Mouse (Mus musculus) MEL (cell line): ENCODE measurements around the gene Rab23. TPM values are rescaled to one million over a fixed set of nuclear protein-coding genes. Genes with fewer than 3 reads are reported as not detected.

ENCODE experiments used
- DNase-seq: peaks from one replicate; pipeline ENCODE4 v3.0.0; 2011; ENCODE audit warnings: low read depth, low spot score
- H3K27ac ChIP-seq: 2 replicates; pipeline ENCODE4 v1.5.1; 2012; ENCODE audit warnings: low read depth, mild to moderate bottlenecking, control low read depth, low read length, moderate library complexity; ENCODE audit not compliant: control insufficient read depth
- H3K27me3 ChIP-seq, 2 experiments: fragments of 150-350 bp in 1 of 2; sonication (generic) in 1 of 2; 2 replicates each; pipeline ENCODE4 v1.6.1; 2012; ENCODE audit warnings: low read length in 2 of 2, mild to moderate bottlenecking in 2 of 2, improper control_type of control experiment in 1 of 2, moderate library complexity in 1 of 2; ENCODE audit not compliant: insufficient read depth in 2 of 2, control insufficient read depth in 1 of 2
- H3K36me3 ChIP-seq, 2 experiments: 2 replicates each; pipeline ENCODE4 v1.6.1; 2012 to 2014; ENCODE audit warnings: low read length in 2 of 2, improper control_type of control experiment in 1 of 2, inconsistent platforms in 1 of 2, mild to moderate bottlenecking in 1 of 2; ENCODE audit not compliant: insufficient read depth in 2 of 2, control insufficient read depth in 1 of 2
- H3K4me1 ChIP-seq, 2 experiments: fragments of 150-350 bp in 1 of 2; sonication (generic) in 1 of 2; 2 replicates each; pipeline ENCODE4 v1.6.1; 2012; ENCODE audit warnings: low read length in 2 of 2, improper control_type of control experiment in 1 of 2, mild to moderate bottlenecking in 1 of 2; ENCODE audit not compliant: insufficient read depth in 2 of 2, control insufficient read depth in 1 of 2
- H3K4me3 ChIP-seq, 2 experiments: fragments of 150-350 bp in 1 of 2; sonication (generic) in 1 of 2; 2 replicates each; pipeline ENCODE4 v1.5.1; 2012; ENCODE audit warnings: low read depth in 2 of 2, low read length in 2 of 2, mild to moderate bottlenecking in 2 of 2, moderate library complexity in 2 of 2, control low read depth in 1 of 2, improper control_type of control experiment in 1 of 2; ENCODE audit not compliant: control insufficient read depth in 1 of 2, insufficient read depth in 1 of 2
- H3K79me2 ChIP-seq: 2 replicates; pipeline ENCODE4 v1.6.1; 2012; ENCODE audit warnings: mild to moderate bottlenecking, low read length, moderate library complexity; ENCODE audit not compliant: control insufficient read depth, poor library complexity, insufficient read depth
- H3K9ac ChIP-seq: 2 replicates; pipeline ENCODE4 v1.6.1; 2012; ENCODE audit warnings: low read depth, mild to moderate bottlenecking, control low read depth, low read length, moderate library complexity; ENCODE audit not compliant: control insufficient read depth, poor library complexity, severe bottlenecking
- H3K9me3 ChIP-seq: fragments of 150-350 bp; sonication (generic); replicated peaks from 2 replicates; pipeline ENCODE4 v1.6.1; 2012; ENCODE audit warnings: mild to moderate bottlenecking, low read length, improper control_type of control experiment, moderate library complexity; ENCODE audit not compliant: insufficient read depth
- BHLHE40 ChIP-seq: IDR thresholded peaks from 2 replicates; pipeline ENCODE4 v1.6.1; 2012; ENCODE audit warnings: low read depth, mild to moderate bottlenecking, inconsistent platforms, low read length, improper control_type of control experiment, borderline replicate concordance
- CHD2 ChIP-seq: IDR thresholded peaks from 2 replicates; pipeline ENCODE4 v1.6.1; 2011; ENCODE audit warnings: low read length, improper control_type of control experiment
- EP300 ChIP-seq, 2 experiments: IDR thresholded peaks; 2 replicates each; pipeline ENCODE4 v1.6.1; 2011; ENCODE audit warnings: improper control_type of control experiment in 2 of 2, low read length in 2 of 2, low read depth in 1 of 2, mild to moderate bottlenecking in 1 of 2
- ETS1 ChIP-seq: IDR thresholded peaks from 2 replicates; pipeline ENCODE4 v1.6.1; 2012; ENCODE audit warnings: low read depth, mild to moderate bottlenecking, inconsistent platforms, low read length, improper control_type of control experiment, moderate library complexity
- GATA1 ChIP-seq: IDR thresholded peaks from 2 replicates; pipeline ENCODE4 v1.6.1; 2011; ENCODE audit warnings: low read depth, low read length, improper control_type of control experiment
- HCFC1 ChIP-seq: IDR thresholded peaks from 2 replicates; pipeline ENCODE4 v1.6.1; 2012; ENCODE audit warnings: low read depth, mild to moderate bottlenecking, inconsistent platforms, low read length, improper control_type of control experiment, moderate library complexity
- KAT2A ChIP-seq: conservative IDR thresholded peaks from 2 replicates; pipeline ENCODE4 v1.6.1; 2012; ENCODE audit warnings: low read depth, low read length, improper control_type of control experiment, inconsistent platforms
- MAFK ChIP-seq: IDR thresholded peaks from 2 replicates; pipeline ENCODE4 v1.6.1; 2011; ENCODE audit warnings: low read depth, mild to moderate bottlenecking, low read length, improper control_type of control experiment, borderline replicate concordance
- MAX ChIP-seq: IDR thresholded peaks from 2 replicates; pipeline ENCODE4 v1.6.1; 2011; ENCODE audit warnings: low read length, improper control_type of control experiment
- MAZ ChIP-seq: IDR thresholded peaks from 2 replicates; pipeline ENCODE4 v1.6.1; 2012; ENCODE audit warnings: low read depth, mild to moderate bottlenecking, inconsistent platforms, low read length, improper control_type of control experiment
- MXI1 ChIP-seq: IDR thresholded peaks from 2 replicates; pipeline ENCODE4 v1.6.1; 2011; ENCODE audit warnings: mild to moderate bottlenecking, low read depth, low read length, improper control_type of control experiment
- MYC ChIP-seq: IDR thresholded peaks from 2 replicates; pipeline ENCODE4 v1.6.1; 2011; ENCODE audit warnings: low read depth, mild to moderate bottlenecking, low read length, improper control_type of control experiment, moderate library complexity
- NELFE ChIP-seq: IDR thresholded peaks from 2 replicates; pipeline ENCODE4 v1.6.1; 2011; ENCODE audit warnings: low read depth, low read length, improper control_type of control experiment
- POLR2A ChIP-seq, 2 experiments: IDR thresholded peaks; 2 replicates each; pipeline ENCODE4 v1.6.1; 2011 to 2012; ENCODE audit warnings: low read length in 2 of 2, mild to moderate bottlenecking in 2 of 2, control low read depth in 1 of 2, improper control_type of control experiment in 1 of 2, low read depth in 1 of 2, moderate library complexity in 1 of 2; ENCODE audit not compliant: control insufficient read depth in 1 of 2, insufficient read depth in 1 of 2, poor library complexity in 1 of 2
- POLR2AphosphoS2 ChIP-seq: IDR thresholded peaks from 2 replicates; pipeline ENCODE4 v1.6.1; 2011; ENCODE audit warnings: low read length, improper control_type of control experiment
- POLR2AphosphoS5 ChIP-seq: IDR thresholded peaks from 2 replicates; pipeline ENCODE4 v1.6.1; 2012; ENCODE audit warnings: low read depth, borderline replicate concordance, mild to moderate bottlenecking, inconsistent platforms, low read length, moderate library complexity, mixed read lengths
- RAD21 ChIP-seq: IDR thresholded peaks from 2 replicates; pipeline ENCODE4 v1.6.1; 2011; ENCODE audit warnings: mild to moderate bottlenecking, low read depth, low read length, improper control_type of control experiment
- RCOR1 ChIP-seq: IDR thresholded peaks from 2 replicates; pipeline ENCODE4 v1.6.1; 2012; ENCODE audit warnings: low read depth, mild to moderate bottlenecking, inconsistent platforms, low read length, improper control_type of control experiment
- SIN3A ChIP-seq: IDR thresholded peaks from 2 replicates; pipeline ENCODE4 v1.6.1; 2012; ENCODE audit warnings: low read length, improper control_type of control experiment, inconsistent platforms
- TCF12 ChIP-seq: IDR thresholded peaks from 2 replicates; pipeline ENCODE4 v1.6.1; 2014; ENCODE audit warnings: low read depth, mild to moderate bottlenecking, inconsistent platforms, low read length, improper control_type of control experiment, moderate library complexity
- UBTF ChIP-seq: IDR thresholded peaks from 2 replicates; pipeline ENCODE4 v1.6.1; 2012; ENCODE audit warnings: low read depth, mild to moderate bottlenecking, inconsistent platforms, low read length, improper control_type of control experiment, moderate library complexity, borderline replicate concordance; ENCODE audit not compliant: insufficient read depth
- USF2 ChIP-seq, 2 experiments: IDR thresholded peaks; 2 replicates each; pipeline ENCODE4 v1.6.1; 2011 to 2012; ENCODE audit warnings: improper control_type of control experiment in 2 of 2, low read length in 2 of 2, borderline replicate concordance in 1 of 2, inconsistent platforms in 1 of 2, low read depth in 1 of 2, mild to moderate bottlenecking in 1 of 2; ENCODE audit not compliant: insufficient read depth in 1 of 2
- ZNF384 ChIP-seq: IDR thresholded peaks from 2 replicates; pipeline ENCODE4 v1.6.1; 2012; ENCODE audit warnings: low read depth, mild to moderate bottlenecking, inconsistent platforms, low read length, improper control_type of control experiment
- polyA plus RNA-seq, 2 experiments: library from polyadenylated mRNA; stranded (reverse) in 1 of 2; unstranded in 1 of 2; fragments of >175 nt in 1 of 2; fragments of >200 nt in 1 of 2; gene quantifications; 2 replicates each; pipeline versions ENCODE4 v1.2.1 to v1.2.4; 2012; ENCODE audit warnings: low replicate concordance in 2 of 2, low read depth in 1 of 2; ENCODE audit not compliant: insufficient read length in 2 of 2, insufficient read depth in 1 of 2, missing spikeins in 1 of 2
- total RNA-seq: library from RNA; depleted of rRNA; stranded (reverse); fragments of 300-350 nt; gene quantifications from 2 replicates; pipeline ENCODE4 v1.2.3, GENCODE M21; 2012

Gene Rab23
- total and polyA plus RNA-seq, 3 experiments: 3.2 to 9.9 TPM; not detected in 1

- TF ChIP-seq MAX: peak; percentile 79; the same call in 1 of the 2 replicates
- no peak for TF ChIP-seq RCOR1
- no peak for TF ChIP-seq EP300 (IDR thresholded peaks at IDR 0.05; ENCODE audit: low read depth in 1 of 2, low read length in 2 of 2)
- no peak for TF ChIP-seq POLR2A (IDR thresholded peaks at IDR 0.05; ENCODE audit: control insufficient read depth in 1 of 2, insufficient read depth in 1 of 2, low read depth in 1 of 2, low read length in 2 of 2, poor library complexity in 1 of 2)
- TF ChIP-seq HCFC1: no peak; the same call in 1 of the 2 replicates
- TF ChIP-seq SIN3A: peak; percentile 60
- TF ChIP-seq MYC: peak; percentile 93
- TF ChIP-seq BHLHE40: no peak
- no peak; the same call in 1 of the 2 replicates for TF ChIP-seq NELFE
- TF ChIP-seq MXI1: peak; percentile 92
- no peak for TF ChIP-seq CHD2
- TF ChIP-seq UBTF: no peak
- TF ChIP-seq MAFK: no peak
- no peak for TF ChIP-seq RAD21
- 0 out of 2 replicates have a peak, but pooled peaks have one; percentile 4 for TF ChIP-seq ETS1
- no peak for TF ChIP-seq POLR2AphosphoS5
- TF ChIP-seq USF2 (IDR thresholded peaks at IDR 0.05; ENCODE audit: borderline replicate concordance in 1 of 2, insufficient read depth in 1 of 2, low read depth in 1 of 2, low read length in 2 of 2): no peak
- no peak for TF ChIP-seq GATA1
- peaks cover 2 to 24% of the 10 kb centered on the region in 2 experiments for H3K36me3 ChIP-seq
- no peaks in the 10 kb centered on the region for H3K9me3 ChIP-seq
- H3K79me2 ChIP-seq: peaks cover 53% of the 10 kb centered on the region
- H3K4me1 ChIP-seq: peaks cover 7 to 19% of the 10 kb centered on the region in 2 experiments
- peak overlapping the region; percentile 77 to 78 for H3K4me3 ChIP-seq
- H3K9ac ChIP-seq: peak overlapping the region; percentile 87
- peak overlapping the region; percentile 75 for H3K27ac ChIP-seq
- no peaks in the 10 kb centered on the region for H3K27me3 ChIP-seq
- DNase-seq: no peak
Observed at GRCm38 (mm10) chr1:33757033-33757413, 37.3 kb downstream of the Rab23 start.

- no peak for TF ChIP-seq KAT2A
- TF ChIP-seq POLR2A (IDR thresholded peaks at IDR 0.05; ENCODE audit: control insufficient read depth in 1 of 2, insufficient read depth in 1 of 2, low read depth in 1 of 2, low read length in 2 of 2, poor library complexity in 1 of 2): peak; percentile 62 to 71; a peak in 3 of 4 replicates
- peak in 1 of 2 experiments; percentile 6; a peak in 1 of 4 replicates for TF ChIP-seq EP300 (IDR thresholded peaks at IDR 0.05; ENCODE audit: low read depth in 1 of 2, low read length in 2 of 2)
- peak; percentile 65 for TF ChIP-seq NELFE
- 0 out of 2 replicates have a peak, but pooled peaks have one; percentile 8 for TF ChIP-seq TCF12
- TF ChIP-seq ZNF384: no peak
- no peak for TF ChIP-seq MYC
- 0 out of 2 replicates have a peak, but pooled peaks have one; percentile 18 for TF ChIP-seq POLR2AphosphoS2
- no peak for TF ChIP-seq CHD2
- TF ChIP-seq HCFC1: peak; percentile 48; the same call in 1 of the 2 replicates
- no peak for TF ChIP-seq UBTF
- TF ChIP-seq MAZ: 0 out of 2 replicates have a peak, but pooled peaks have one; percentile 33
- peaks cover 0 to 24% of the 10 kb centered on the region in 2 experiments; a peak in 2 of 4 replicates for H3K36me3 ChIP-seq
- no peaks in the 10 kb centered on the region for H3K9me3 ChIP-seq
- H3K79me2 ChIP-seq: peaks cover 50% of the 10 kb centered on the region
- peak within 1 kb of the TSS; percentile 77 to 78 for H3K4me3 ChIP-seq
- H3K27me3 ChIP-seq: no peaks in the 10 kb centered on the region
- peaks cover 7 to 19% of the 10 kb centered on the region in 2 experiments for H3K4me1 ChIP-seq
- H3K27ac ChIP-seq: peak within 1 kb of the TSS; percentile 78
- H3K9ac ChIP-seq: peak within 1 kb of the TSS; percentile 87
- DNase-seq: peak; percentile 76
Observed at GRCm38 (mm10) chr1:33757491-33758041, 37.9 kb downstream of the Rab23 start, which contains the start of gene Bag2. Bag2 (minus strand) TSS chr1:33757795.
